Mouse (Mus musculus) stomach, postnatal 0 days (tissue): ENCODE measurements around the gene Dazap1. TPM values are rescaled to one million over a fixed set of nuclear protein-coding genes. Genes with fewer than 3 reads are reported as not detected.
"Not testable (repeated sequence)": the region's sequence is repeated elsewhere in the genome, so short reads cannot be mapped to it uniquely, and the experiment has no call there.

Experiments used
- ATAC-seq: fragments of 200-750 bp; cut with Nextera tagmentation; 2 replicates; pipeline ENCODE4 v1.8.0; 2017; ENCODE audit not compliant: low FRiP score, low TSS enrichment
- DNase-seq: peaks from one replicate; pipeline ENCODE4 v3.0.0-alpha.2; 2016; ENCODE audit warnings: low spot score
- H3K27ac ChIP-seq: fragments of 300-500 bp; sonication (generic); replicated peaks from 2 replicates; pipeline ENCODE4 v1.5.1; 2014; ENCODE audit warnings: mild to moderate bottlenecking, control low read depth
- H3K27me3 ChIP-seq: fragments of 300-500 bp; sonication (generic); 2 replicates; pipeline ENCODE4 v1.6.1; 2014; ENCODE audit warnings: low read length; ENCODE audit not compliant: control insufficient read depth, insufficient read depth
- H3K36me3 ChIP-seq: fragments of 300-500 bp; sonication (generic); 2 replicates; pipeline ENCODE4 v1.6.1; 2014; ENCODE audit warnings: low read length, mixed read lengths; ENCODE audit not compliant: control insufficient read depth, insufficient read depth
- H3K4me1 ChIP-seq: fragments of 300-500 bp; sonication (generic); replicated peaks from 2 replicates; pipeline ENCODE4 v1.6.1; 2014; ENCODE audit warnings: antibody characterized with exemption; ENCODE audit not compliant: control insufficient read depth, insufficient read depth
- H3K4me2 ChIP-seq: fragments of 300-500 bp; sonication (generic); replicated peaks from 2 replicates; pipeline ENCODE4 v1.6.1; 2014; ENCODE audit warnings: low read depth, mild to moderate bottlenecking, control low read depth, moderate library complexity
- H3K4me3 ChIP-seq: fragments of 300-500 bp; sonication (generic); 2 replicates; pipeline ENCODE4 v1.5.1; 2014; ENCODE audit warnings: low read depth, low read length, control low read depth
- H3K9ac ChIP-seq: fragments of 300-500 bp; sonication (generic); 2 replicates; pipeline ENCODE4 v1.6.1; 2014; ENCODE audit warnings: mild to moderate bottlenecking, low read length, control low read depth, mixed read lengths
- H3K9me3 ChIP-seq: fragments of 300-500 bp; sonication (generic); 2 replicates; pipeline ENCODE4 v1.6.1; 2016; ENCODE audit warnings: low read length; ENCODE audit not compliant: control insufficient read depth
- CTCF ChIP-seq: IDR thresholded peaks from 2 replicates; pipeline ENCODE4 v1.5.1; 2016; ENCODE audit warnings: antibody characterized with exemption, low read depth, mild to moderate bottlenecking, moderate library complexity
- EP300 ChIP-seq: optimal IDR thresholded peaks from 2 replicates; pipeline ENCODE3; 2016; ENCODE audit warnings: antibody characterized with exemption
- WGBS: fragments of 180-500 bp; shearing (Covaris S2); extraction: QIAGEN DNeasy Blood & Tissue Kit; methylation state at CpG from one replicate; pipeline ENCODE4 v1.1.7; 2014; 5-methylcytosine and 5-hydroxymethylcytosine counted together
- polyA plus RNA-seq: library from polyadenylated mRNA; unstranded; fragments of >200 nt; fragmentation: Nextera tagmentation; extraction: Ambion mirVana; gene quantifications from 2 replicates; pipeline ENCODE4 v1.2.1, GENCODE M21; 2015

The Dazap1 gene
- polyA plus RNA-seq: 27.4 and 28.4 TPM in 2 replicates

DNA sequence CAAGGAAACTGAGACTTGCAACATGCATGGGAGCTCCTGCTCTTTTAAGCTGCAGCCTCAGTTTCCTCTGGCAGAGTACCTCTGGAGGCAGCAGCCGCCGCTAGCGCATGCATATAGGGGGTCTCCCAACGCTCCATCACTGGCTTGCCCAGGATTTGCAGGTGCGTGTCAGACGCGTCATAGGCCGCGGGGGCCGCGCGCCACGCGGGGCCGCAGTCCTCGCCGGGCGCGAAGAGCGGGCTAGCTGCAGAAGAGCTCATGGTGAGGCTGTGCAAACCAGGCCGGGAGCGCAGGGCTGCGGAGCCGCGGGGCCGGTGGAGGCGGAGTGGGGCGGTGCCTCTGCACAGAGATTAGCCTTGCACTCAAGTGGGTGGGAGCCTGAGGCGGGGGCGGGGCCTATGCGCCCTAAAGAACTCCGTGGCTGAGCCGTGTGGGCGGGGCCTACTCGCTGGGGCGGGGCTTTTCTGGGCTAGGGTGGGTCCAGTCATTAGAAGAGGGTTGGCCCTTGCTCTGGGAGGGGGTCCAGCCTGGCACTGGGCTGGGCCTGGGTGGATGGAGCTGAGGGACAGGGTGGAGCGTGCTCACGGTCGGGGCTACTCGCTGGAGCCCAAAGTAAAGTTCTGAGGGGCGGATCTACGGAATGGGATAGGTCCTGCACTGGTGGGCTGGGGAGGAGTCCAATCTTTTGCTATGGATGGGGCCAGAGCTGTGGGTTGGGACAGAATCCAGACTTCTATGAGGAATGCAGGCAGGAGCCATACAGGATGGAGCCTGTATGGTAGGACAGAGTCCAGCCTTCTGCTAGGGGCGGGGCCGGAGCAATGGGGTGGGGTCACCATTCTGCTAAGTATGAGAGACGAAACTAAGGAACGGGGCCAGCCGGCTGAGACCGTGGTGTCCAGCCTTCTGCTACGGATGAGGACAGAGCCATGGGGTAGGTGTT lies at the start of gene Dazap1, which contains the start of gene Gamt:
Gene Dazap1, plus strand, starts transcription at position 845 of the 943 bp plus-strand sequence.
Gene Gamt, minus strand, starts transcription at position 371 of the 943 bp plus-strand sequence.
- Histone ChIP-seq H3K27ac (peak within 1 kb of the TSS; percentile 98), H3K4me2 (peak within 1 kb of the TSS; percentile 85), H3K9me3 (no peaks in the 10 kb centered on the region), H3K27me3 (no peaks in the 10 kb centered on the region), H3K4me1 (peaks cover 7% of the 10 kb centered on the region; the same call in 1 of the 2 replicates), H3K9ac (peak within 1 kb of the TSS; percentile 68), H3K4me3 (peak within 1 kb of the TSS; percentile 48), H3K36me3 (peaks cover 10% of the 10 kb centered on the region)
- under 1% methylated on average over 47 of the region's 49 CpGs for WGBS
- ATAC-seq: peak; percentile 90
- TF ChIP-seq EP300: no peak
- peak; percentile 99 for DNase-seq

DNA sequence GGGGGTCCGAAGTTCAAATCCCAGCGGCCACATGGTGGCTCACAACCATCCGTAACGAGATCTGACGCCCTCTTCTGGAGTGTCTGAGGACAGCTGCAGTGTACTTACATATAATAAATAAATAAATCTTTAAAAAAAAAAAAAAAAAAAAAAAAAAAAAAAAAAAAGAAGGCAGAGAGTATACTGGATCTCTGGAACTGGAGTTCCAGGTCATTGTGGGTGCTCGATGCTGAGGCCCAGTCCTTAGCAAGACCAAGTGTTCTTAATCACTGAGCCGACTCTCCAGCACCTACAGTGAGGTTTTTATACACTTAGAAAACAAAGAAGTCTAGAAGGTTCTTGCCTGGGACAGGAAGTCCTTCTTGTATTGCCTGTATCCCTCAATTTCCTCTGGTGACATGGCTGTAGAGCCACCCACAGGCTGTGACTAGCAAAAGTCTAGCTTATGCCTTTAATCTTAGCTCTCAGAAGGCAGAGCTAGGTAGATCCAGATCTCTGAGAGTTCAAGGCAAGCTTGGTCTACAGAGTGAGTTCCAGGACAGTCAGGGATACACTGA lies 49.7 kb upstream of the Dazap1 start:
- ATAC-seq, H3K9me3 ChIP-seq, H3K4me2 ChIP-seq, H3K4me1 ChIP-seq, H3K4me3 ChIP-seq, H3K36me3 ChIP-seq, H3K9ac ChIP-seq, DNase-seq, H3K27me3 ChIP-seq, H3K27ac ChIP-seq: not testable (repeated sequence)
- WGBS: 75% methylated on average over 7 of the region's 7 CpGs

DNA sequence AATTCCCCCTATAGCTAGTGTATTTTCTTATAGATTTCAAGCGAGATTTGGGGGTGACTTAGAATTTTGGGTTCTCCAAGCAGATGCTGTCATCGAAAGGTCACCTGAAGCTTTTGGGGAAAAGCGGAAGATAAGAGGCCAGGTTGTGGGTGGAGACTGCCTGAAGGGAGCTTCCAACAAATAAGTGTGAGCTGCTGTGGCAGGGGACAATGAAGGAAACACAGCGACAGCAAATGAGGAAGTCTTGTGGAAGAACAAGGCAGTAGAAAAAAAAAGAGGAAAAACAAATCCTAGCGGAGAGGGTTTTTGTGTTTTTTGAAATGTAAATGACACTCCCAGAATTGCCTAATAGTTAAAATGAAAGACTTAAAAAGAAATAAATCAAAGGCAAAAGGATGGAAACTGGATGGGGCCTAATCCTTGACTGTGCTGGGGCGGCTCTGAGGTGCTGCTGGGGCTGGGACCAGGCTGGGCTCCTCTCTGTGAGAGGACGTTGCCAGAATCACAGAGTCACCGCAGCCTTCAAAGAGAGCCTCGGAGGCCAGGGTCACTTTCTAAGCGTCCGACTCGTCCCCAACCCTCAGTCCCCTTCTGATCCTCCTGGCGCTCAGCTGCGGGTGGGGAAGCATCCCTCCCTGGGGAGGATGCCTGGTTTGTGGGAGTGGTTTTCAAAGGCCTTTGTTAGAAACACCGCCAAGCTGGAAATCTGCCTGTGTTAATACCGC lies 46.1 kb upstream of the Dazap1 start:
- DNase-seq (no peak), ATAC-seq (no peak)
- Histone ChIP-seq H3K4me3 (no peak overlapping the region), H3K36me3 (no peaks in the 10 kb centered on the region), H3K9ac (0 out of 2 replicates have a peak overlapping the region, but pooled peaks have one; percentile 14), H3K27ac (no peak overlapping the region), H3K27me3 (no peaks in the 10 kb centered on the region), H3K4me1 (no peaks in the 10 kb centered on the region), H3K9me3 (no peaks in the 10 kb centered on the region), H3K4me2 (no peak overlapping the region)
- WGBS: 26% methylated on average over 16 of the region's 16 CpGs
- TF ChIP-seq EP300 (no peak), CTCF (no peak)

DNA sequence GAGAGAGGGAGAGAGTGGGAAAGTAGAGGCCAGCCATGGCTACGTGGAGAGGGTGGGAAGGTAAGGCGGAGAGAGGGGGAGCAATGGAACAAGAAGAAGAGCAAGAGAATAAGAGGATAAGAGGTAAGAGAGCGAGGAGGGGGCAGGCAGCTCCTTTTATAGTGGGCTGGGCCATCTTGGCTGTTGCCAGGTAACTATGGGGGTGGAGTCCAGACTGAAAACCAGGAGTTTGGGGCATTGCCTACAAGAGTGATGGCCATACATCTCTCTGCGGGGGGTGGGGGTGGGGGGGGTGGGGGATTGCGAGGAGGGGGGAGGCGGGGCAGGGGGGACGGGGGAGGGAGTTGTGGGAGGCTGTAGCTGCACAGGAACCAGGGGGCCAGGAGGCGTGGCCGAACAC lies 40.6 kb upstream of the Dazap1 start:
- Histone ChIP-seq H3K36me3 (no peaks in the 10 kb centered on the region), H3K27ac (no peak overlapping the region), H3K4me2 (no peak overlapping the region), H3K27me3 (no peaks in the 10 kb centered on the region), H3K9me3 (no peaks in the 10 kb centered on the region), H3K9ac (no peak overlapping the region), H3K4me1 (no peaks in the 10 kb centered on the region), H3K4me3 (no peak overlapping the region)
- no peak for TF ChIP-seq EP300
- TF ChIP-seq CTCF: no peak
- ATAC-seq (no peak), DNase-seq (no peak)
- 50% methylated on average over 6 of the region's 9 CpGs for WGBS

GRCm38 (mm10) chr10:80223137-80223536 lies 38.1 kb upstream of the Dazap1 start:
- not testable (repeated sequence) for DNase-seq, H3K4me1 ChIP-seq, H3K36me3 ChIP-seq, H3K27ac ChIP-seq, H3K9me3 ChIP-seq, H3K4me3 ChIP-seq, H3K4me2 ChIP-seq, ATAC-seq, H3K9ac ChIP-seq, H3K27me3 ChIP-seq
- WGBS: 78% methylated on average over 2 of the region's 2 CpGs
